Mouse (Mus musculus) lung, postnatal 0 days (tissue): ENCODE results near the gene Arhgap24.

Experiments used
- CTCF ChIP-seq: IDR thresholded peaks from 2 replicates; pipeline ENCODE4 v1.5.1; 2016; ENCODE audit warnings: antibody characterized with exemption, mild to moderate bottlenecking
- EP300 ChIP-seq: IDR thresholded peaks from 2 replicates; pipeline ENCODE4 v1.6.1; 2016; ENCODE audit warnings: antibody characterized with exemption, mild to moderate bottlenecking, control low read depth

- TF ChIP-seq CTCF (no peak), EP300 (no peak)
These were observed 15.8 kb upstream of the Arhgap24 start for GRCm38 (mm10) chr5:102465372-102465771.
